Mouse (Mus musculus) testis, adult 2 months (tissue): ENCODE data around the gene Lrrc75b.

Source experiments
- CTCF ChIP-seq: fragments of 200-500 bp; IDR thresholded peaks from 2 replicates; pipeline ENCODE4 v1.5.1; 2012; ENCODE audit warnings: low read depth, mild to moderate bottlenecking, inconsistent platforms, low read length, moderate library complexity; ENCODE audit not compliant: control insufficient read depth, insufficient read depth, insufficient replicate concordance
- POLR2A ChIP-seq: fragments of 200-500 bp; IDR thresholded peaks from 2 replicates; pipeline ENCODE4 v1.6.1; 2012; ENCODE audit warnings: low read depth, mild to moderate bottlenecking, inconsistent platforms, low read length, moderate library complexity; ENCODE audit not compliant: control insufficient read depth

DNA sequence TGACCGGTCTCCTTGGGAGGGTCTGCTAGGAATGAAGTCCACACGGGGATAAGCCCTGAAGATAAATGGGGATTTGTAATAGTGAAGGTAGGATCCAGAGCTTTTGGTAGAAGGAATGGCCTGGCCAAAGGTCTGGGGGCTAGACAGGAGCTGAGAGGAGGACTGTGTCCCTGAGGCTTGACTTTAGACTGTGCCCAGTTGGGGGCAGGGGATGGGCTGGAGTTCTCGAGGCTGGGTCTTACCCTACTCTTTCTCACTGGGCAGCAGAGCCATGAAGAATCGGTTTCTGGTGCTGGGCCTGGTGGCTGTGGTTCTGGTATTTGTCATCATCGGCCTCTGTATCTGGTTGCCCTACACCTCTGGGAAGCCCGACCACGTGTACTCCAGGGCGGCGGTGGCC is 13.8 kb upstream of the Lrrc75b start:
- TF ChIP-seq CTCF: no peak
- TF ChIP-seq POLR2A: no peak
